Mouse (Mus musculus) T-helper 1 cell (primary cell): ENCODE measurements around the gene Prrx1.

Experiments used
- in situ Hi-C: fragments of 300-600 bp; cut with MboI, MseI; formaldehyde crosslinking; loops from one replicate; pipeline ENCODE4 v1.15.1; 2025; ENCODE audit warnings: high pct_unique_total_duplicates

The Prrx1 gene

DNA sequence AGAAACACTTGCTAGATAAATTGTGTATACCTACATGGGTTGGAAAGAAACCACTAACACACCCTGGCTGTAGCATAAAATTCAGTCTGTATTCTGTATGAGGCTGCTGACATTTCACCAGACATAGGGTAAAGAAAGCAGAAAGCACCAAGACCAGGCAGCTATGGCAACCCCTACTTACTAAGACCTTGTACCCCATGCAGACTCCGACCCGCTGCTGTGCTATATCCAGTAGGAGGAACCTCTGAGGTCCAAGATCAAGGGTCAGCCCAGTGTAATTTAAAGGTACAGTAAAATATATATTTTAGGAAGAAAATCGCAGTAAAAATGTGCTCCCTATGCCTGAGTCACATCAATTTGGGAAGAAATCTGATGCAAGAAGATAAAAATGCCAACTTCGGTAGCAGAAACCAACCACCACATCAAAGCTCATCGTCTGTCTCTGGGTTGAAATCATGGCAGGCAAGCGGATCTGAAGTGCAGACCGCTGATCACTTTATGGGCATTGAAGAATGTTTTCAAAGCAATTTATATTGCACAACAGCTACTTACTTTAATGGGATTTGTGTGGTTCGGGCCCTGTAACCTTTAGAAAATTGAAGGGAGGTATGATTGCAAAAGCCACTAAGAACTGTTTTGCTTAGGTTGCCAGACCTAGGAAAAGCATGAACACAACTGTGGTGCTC, 46.5 kb downstream of the Prrx1 start:
- in situ Hi-C loops: no loop called here

DNA sequence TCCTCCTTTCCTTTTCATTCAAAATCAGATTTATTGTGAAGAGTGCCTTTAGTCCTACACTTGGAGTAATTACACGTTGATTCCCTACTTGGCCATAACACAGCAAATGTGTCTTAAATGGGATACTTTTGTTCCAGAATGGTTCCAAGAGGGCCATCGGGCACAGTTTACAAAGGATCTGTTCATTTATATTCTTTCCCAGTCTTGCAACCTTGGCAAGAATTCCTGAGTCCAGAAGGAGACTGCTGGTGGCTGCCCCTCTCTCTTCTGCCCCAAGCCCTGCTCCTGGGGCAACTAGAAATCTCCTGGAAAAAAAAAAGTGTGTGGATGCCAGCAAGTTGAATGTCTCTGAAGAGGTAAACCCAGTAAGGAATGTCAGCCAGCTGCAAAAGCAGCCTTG, 56.2 kb downstream of the Prrx1 start:
- in situ Hi-C loops: no loop called here

DNA sequence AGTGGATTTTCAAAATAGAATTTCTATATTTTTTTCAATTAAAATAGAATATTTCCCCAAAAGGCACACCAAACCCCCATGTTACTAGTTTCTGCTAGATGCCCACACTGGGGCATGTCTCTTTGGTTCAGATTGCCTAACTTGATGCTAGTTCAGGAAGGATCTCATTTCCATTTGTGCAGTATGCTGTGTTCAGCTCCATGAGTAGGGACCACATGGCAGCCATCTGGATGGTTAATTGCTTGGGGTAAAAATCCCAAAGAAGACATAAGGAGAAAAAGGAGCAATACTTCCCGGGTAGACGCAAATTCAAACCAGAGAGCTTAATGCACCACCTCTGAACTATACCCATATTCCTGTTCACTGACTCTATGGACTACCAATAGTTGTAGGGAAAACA, 57.6 kb downstream of the Prrx1 start:
- in situ Hi-C loops: no loop called here

DNA sequence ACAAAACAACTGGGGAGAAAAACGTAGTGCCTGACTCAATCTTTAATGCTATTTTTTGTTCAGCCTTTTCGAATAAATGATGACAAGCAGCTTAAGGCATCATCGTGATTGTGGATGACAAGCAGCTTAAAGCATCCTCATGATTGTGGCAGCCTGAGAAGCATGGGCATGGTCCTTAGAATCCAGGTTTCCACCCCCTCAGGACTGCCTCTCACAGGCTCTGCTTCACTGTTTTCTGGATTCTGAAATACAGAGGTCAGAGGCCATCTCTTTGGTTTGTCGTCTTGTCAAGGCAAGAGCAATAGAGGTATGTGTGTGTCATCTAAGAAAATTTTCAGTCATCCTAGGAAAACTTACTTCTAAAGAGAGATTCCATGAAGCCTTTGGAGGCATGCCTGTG, 60.7 kb downstream of the Prrx1 start:
- in situ Hi-C loops: no loop called here

DNA sequence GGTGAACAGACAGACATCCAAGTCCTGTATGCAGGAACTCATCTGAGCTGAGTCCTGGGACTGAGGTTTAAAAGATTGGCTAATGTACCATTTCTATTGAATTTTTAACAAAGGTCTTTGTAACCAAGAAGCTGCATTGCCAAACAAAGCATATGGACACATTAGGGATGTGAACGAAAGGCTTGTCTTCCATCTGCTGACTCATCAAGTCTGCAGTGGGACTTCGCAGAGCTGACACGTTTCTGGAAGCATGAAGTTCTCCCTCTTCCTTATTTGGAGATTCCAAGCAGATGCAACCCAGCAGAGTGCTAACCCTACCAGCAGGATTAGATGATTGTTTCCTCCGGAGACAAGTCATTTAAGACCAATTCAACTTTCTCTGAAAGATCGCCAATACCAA, 61.2 kb downstream of the Prrx1 start:
- in situ Hi-C loops: no loop called here

GRCm38 (mm10) chr1:163251766-163252165, 61.7 kb downstream of the Prrx1 start:
- in situ Hi-C loops: no loop called here

- in situ Hi-C loops: no loop called here
These were observed 74.6 kb downstream of the Prrx1 start for GRCm38 (mm10) chr1:163238950-163239349.

DNA sequence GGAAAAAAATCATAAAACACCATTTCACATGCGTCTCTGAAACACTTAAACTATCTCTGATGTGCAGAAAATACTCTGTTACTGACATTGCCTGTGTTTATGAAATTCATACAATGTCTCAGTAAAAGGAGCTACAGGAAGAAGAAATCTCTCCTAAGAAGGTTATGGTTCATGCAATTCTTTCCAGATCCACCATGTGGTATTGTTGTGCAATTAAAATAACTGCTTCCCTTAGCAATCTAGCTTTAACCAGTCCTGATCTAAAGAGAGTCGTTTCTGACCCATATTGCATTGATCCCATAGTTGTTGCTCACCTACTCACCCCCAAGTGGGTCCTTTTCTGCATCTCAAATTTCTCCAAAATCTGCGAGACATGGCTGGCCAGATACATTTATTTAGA, 82.3 kb downstream of the Prrx1 start:
- in situ Hi-C loops: no loop called here

DNA sequence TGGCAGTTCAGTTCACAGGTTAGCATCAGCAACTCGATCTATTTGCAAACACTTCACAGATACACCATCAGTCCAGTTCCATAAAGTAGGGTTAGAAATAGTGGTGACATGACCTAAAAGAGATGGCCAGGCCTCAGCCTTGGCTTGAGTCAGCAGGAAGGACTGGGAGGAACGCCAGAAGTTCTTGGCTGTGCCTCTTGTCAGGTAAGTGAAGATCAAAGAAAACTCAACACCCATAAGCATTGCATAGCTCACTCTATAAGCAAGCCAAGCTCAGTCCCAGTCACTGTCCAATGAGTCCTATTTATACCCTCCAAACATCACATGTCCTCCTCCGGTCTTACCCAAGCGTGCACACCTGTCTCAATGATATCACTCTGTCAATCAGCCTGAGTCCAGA, 87.2 kb downstream of the Prrx1 start:
- in situ Hi-C loops: no loop called here

- in situ Hi-C loops: no loop called here
These were observed 91.7 kb downstream of the Prrx1 start for GRCm38 (mm10) chr1:163221767-163222166.

- in situ Hi-C loops: no loop called here
These were observed 104.3 kb downstream of the Prrx1 start for GRCm38 (mm10) chr1:163208919-163209867.

DNA sequence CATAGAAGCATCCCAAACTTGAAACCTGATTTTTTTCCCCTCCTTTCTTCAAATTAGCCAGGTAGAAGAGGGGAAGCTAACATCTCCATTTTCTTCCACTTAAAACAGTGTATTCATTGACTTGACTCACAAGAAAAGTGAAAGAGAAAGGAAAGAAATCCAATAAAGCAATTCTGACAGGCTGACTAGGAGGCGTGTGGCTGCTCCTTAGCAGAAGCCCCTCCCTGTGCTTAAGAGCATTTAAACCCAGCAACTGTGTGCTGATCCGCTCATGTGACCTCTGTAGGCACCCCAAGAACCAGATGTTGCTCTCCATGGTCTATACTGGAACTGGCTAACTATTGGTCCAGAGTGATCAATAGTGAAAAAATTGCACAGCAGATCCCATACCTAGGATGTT, 114.7 kb downstream of the Prrx1 start:
- in situ Hi-C loops: no loop called here

GRCm38 (mm10) chr1:163198059-163198458, 115.5 kb downstream of the Prrx1 start:
- in situ Hi-C loops: no loop called here
